Mouse (Mus musculus): Measurements from ENCODE around the gene Mycl. TPM values are rescaled to one million over a fixed set of nuclear protein-coding genes. Genes with fewer than 3 reads are reported as not detected.
"Not testable (repeated sequence)": the region's sequence is repeated elsewhere in the genome, so short reads cannot be mapped to it uniquely, and the experiment has no call there.

Mycl gene
- polyA plus RNA-seq, 1 experiment from 2014 or later: 1.4 TPM

GRCm38 (mm10) chr4:122981930-122982329 is 13.5 kb upstream of the Mycl start:
- 36% methylated on average over 3 of the region's 3 CpGs for WGBS
- Histone ChIP-seq H3K9ac (no peak overlapping the region), H3K27ac (replicated peaks) (no peak overlapping the region), H3K4me3 (no peak overlapping the region), H3K4me2 (no peak overlapping the region), H3K27me3 (replicated peaks) (peaks cover 48% of the 10 kb centered on the region), H3K36me3 (no peaks in the 10 kb centered on the region), H3K4me1 (peaks cover 18% of the 10 kb centered on the region), H3K9me3 (no peaks in the 10 kb centered on the region)
- no peak for ATAC-seq (ENCODE audit: extremely low read depth, insufficient number of reproducible peaks, low FRiP score, low TSS enrichment)

- no peaks in the 10 kb centered on the region for H3K36me3 ChIP-seq
- WGBS: 71% methylated on average over 3 of the region's 3 CpGs
- ATAC-seq (ENCODE audit: extremely low read depth, insufficient number of reproducible peaks, low FRiP score, low TSS enrichment): no peak
- H3K27ac ChIP-seq (replicated peaks): no peak overlapping the region
- peaks cover 48% of the 10 kb centered on the region for H3K27me3 ChIP-seq (replicated peaks)
- H3K4me3 ChIP-seq: no peak overlapping the region
- H3K4me2 ChIP-seq: no peak overlapping the region
- peaks cover 22% of the 10 kb centered on the region for H3K4me1 ChIP-seq
- no peaks in the 10 kb centered on the region for H3K9me3 ChIP-seq
- H3K9ac ChIP-seq: no peak overlapping the region
These were observed 12.9 kb upstream of the Mycl start for GRCm38 (mm10) chr4:122982537-122982936.

GRCm38 (mm10) chr4:122983486-122984261 is 11.8 kb upstream of the Mycl start:
- Histone ChIP-seq H3K9ac (0 out of 2 replicates have a peak overlapping the region, but pooled peaks have one; percentile 20), H3K27ac (replicated peaks) (no peak overlapping the region), H3K27me3 (replicated peaks) (peaks cover 43% of the 10 kb centered on the region), H3K4me3 (peak overlapping the region; percentile 26), H3K36me3 (no peaks in the 10 kb centered on the region), H3K4me1 (peaks cover 23% of the 10 kb centered on the region), H3K4me2 (peak overlapping the region; percentile 47), H3K9me3 (no peaks in the 10 kb centered on the region)
- WGBS: 24% methylated on average over 17 of the region's 17 CpGs
- ATAC-seq (ENCODE audit: extremely low read depth, insufficient number of reproducible peaks, low FRiP score, low TSS enrichment): no peak

DNA sequence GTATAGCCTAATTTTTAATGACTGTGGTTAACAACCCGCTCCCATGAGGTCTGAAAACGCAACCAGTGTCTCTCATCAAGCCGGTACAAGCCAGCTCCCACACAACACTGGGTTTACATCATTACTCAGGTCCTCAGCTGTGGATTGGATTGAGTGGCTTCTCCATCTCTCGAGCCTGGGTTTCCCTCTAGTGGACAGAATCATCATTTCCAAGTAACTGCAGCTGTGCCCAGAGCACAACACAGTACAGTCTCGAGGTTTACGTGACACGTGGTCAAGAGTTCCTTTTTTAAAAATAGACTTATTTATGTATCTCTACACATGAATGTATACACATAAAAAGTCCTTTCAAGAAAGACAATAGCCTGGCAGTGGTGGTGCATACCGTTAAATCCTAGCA is 10.3 kb upstream of the Mycl start:
- no peaks in the 10 kb centered on the region for H3K9me3 ChIP-seq
- H3K4me3 ChIP-seq: no peak overlapping the region
- ATAC-seq (ENCODE audit: extremely low read depth, insufficient number of reproducible peaks, low FRiP score, low TSS enrichment): no peak
- peaks cover 23% of the 10 kb centered on the region for H3K4me1 ChIP-seq
- H3K4me2 ChIP-seq: no peak overlapping the region
- WGBS: 36% methylated on average over 8 of the region's 8 CpGs
- no peak overlapping the region for H3K27ac ChIP-seq (replicated peaks)
- H3K36me3 ChIP-seq: no peaks in the 10 kb centered on the region
- no peak overlapping the region for H3K9ac ChIP-seq
- peaks cover 32% of the 10 kb centered on the region for H3K27me3 ChIP-seq (replicated peaks)

DNA sequence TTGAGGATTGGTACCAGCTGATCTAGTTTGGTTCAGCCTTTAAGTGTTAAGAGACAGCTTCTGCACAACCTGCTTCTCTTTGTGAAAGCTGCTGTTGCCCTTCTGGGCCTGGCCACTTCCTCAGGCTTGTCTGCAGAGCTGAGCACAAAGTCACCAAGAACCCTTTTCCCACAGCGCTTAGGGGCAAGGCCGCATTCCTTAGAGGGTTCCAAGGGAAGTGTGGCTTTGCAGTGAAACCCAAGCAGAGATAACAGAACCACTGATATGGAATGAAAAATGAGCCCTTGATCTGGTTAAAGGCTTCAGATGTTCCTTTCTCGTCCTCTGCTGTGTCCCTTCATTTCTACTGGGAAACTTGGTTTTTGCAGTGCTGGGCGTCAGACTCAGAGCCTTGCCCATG is 8.0 kb upstream of the Mycl start:
- ATAC-seq (ENCODE audit: extremely low read depth, insufficient number of reproducible peaks, low FRiP score, low TSS enrichment): no peak
- no peak overlapping the region for H3K9ac ChIP-seq
- H3K4me3 ChIP-seq: no peak overlapping the region
- peaks cover 3% of the 10 kb centered on the region; the same call in 1 of the 2 replicates for H3K9me3 ChIP-seq
- peaks cover 11% of the 10 kb centered on the region; the same call in 1 of the 2 replicates for H3K4me1 ChIP-seq
- H3K36me3 ChIP-seq: no peaks in the 10 kb centered on the region
- 25% methylated on average over 4 of the region's 4 CpGs for WGBS
- H3K27ac ChIP-seq (replicated peaks): no peak overlapping the region
- H3K27me3 ChIP-seq (replicated peaks): peaks cover 21% of the 10 kb centered on the region
- no peak overlapping the region for H3K4me2 ChIP-seq

DNA sequence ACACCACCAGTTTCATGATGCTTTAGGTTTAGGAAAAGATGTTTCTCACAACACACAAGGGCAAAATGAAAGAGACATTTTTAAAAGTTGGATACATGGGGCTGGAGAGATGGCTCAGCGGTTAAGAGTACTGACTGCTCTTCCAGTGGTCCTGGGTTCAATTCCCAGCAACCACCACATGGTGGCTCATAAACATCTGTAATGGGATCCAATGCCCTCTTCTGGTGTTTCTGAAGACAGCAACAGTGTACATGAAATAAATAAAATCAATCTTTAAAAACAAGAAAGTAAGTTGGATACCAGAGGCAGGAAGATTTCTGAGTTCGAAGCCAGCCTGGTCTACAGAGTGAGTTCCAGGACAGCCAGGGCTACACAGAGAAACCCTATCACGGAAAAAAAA is 7.4 kb upstream of the Mycl start:
- H3K4me3 ChIP-seq; ATAC-seq (ENCODE audit: extremely low read depth, insufficient number of reproducible peaks, low FRiP score, low TSS enrichment); H3K9ac ChIP-seq; H3K4me2 ChIP-seq; H3K27ac ChIP-seq (replicated peaks); H3K36me3 ChIP-seq; H3K9me3 ChIP-seq: not testable (repeated sequence)
- peaks cover 11% of the 10 kb centered on the region; the same call in 1 of the 2 replicates for H3K4me1 ChIP-seq
- WGBS: 53% methylated on average over 3 of the region's 3 CpGs
- H3K27me3 ChIP-seq (replicated peaks): peaks cover 19% of the 10 kb centered on the region

- Histone ChIP-seq H3K27ac (replicated peaks) (no peak overlapping the region), H3K27me3 (replicated peaks) (peaks cover 20% of the 10 kb centered on the region), H3K4me3 (no peak overlapping the region), H3K9ac (no peak overlapping the region), H3K4me2 (no peak overlapping the region), H3K9me3 (peaks cover 3% of the 10 kb centered on the region; the same call in 1 of the 2 replicates), H3K36me3 (no peaks in the 10 kb centered on the region), H3K4me1 (peaks cover 5% of the 10 kb centered on the region; the same call in 1 of the 2 replicates)
- no peak for ATAC-seq (ENCODE audit: extremely low read depth, insufficient number of reproducible peaks, low FRiP score, low TSS enrichment)
- WGBS: 73% methylated on average over 1 of the region's 1 CpGs
These were observed 4.3 kb upstream of the Mycl start for GRCm38 (mm10) chr4:122991177-122991576.

DNA sequence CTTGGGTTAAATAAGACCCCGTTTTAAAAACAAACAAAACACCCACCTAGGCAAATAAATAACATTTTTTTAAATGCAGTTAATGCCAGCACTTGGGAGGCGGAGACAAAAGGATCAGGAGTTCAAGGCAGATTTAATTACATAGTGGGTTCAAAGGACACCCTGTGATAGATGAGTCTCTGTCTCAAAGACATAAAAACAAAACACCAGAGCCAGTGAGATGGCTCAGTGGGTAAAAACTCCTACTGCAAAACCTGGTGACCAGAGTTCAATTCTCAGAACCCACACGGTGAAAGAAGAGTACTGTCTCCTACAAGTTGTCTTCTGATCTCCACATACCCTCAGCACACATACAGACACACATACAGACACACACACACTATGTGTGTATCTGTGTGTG is 3.2 kb upstream of the Mycl start:
- peaks cover 31% of the 10 kb centered on the region for H3K27me3 ChIP-seq (replicated peaks)
- H3K4me1 ChIP-seq: peaks cover 12% of the 10 kb centered on the region
- H3K27ac ChIP-seq (replicated peaks): no peak overlapping the region
- 63% methylated on average over 3 of the region's 3 CpGs for WGBS
- H3K4me2 ChIP-seq: no peak overlapping the region
- H3K9me3 ChIP-seq: peaks cover 3% of the 10 kb centered on the region; the same call in 1 of the 2 replicates
- no peak overlapping the region for H3K9ac ChIP-seq
- H3K36me3 ChIP-seq: no peaks in the 10 kb centered on the region
- ATAC-seq (ENCODE audit: extremely low read depth, insufficient number of reproducible peaks, low FRiP score, low TSS enrichment): no peak
- H3K4me3 ChIP-seq: no peak overlapping the region

DNA sequence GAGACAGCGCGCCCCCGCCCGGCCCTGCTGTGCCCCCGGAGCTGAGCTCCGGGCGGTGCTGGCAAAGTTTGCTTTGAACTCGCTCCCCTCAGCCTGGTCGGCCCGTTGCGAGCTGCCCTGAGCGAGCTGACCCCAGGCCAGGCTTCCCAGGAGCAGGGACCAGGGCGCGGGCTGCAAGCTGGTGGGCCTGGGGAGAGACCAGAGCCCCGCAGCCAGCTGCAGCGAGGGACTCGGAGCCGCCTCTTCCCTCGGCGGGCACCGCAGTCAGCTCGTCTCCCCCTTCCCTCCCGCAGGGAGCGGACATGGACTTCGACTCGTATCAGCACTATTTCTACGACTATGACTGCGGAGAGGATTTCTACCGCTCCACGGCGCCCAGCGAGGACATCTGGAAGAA is 767 bp downstream of the Mycl start:
- no peak for ATAC-seq (ENCODE audit: extremely low read depth, insufficient number of reproducible peaks, low FRiP score, low TSS enrichment)
- no peaks in the 10 kb centered on the region for H3K36me3 ChIP-seq
- H3K27ac ChIP-seq (replicated peaks): no peak overlapping the region
- H3K9ac ChIP-seq: peak overlapping the region; percentile 83
- peak overlapping the region; percentile 80 for H3K4me3 ChIP-seq
- H3K4me2 ChIP-seq: peak overlapping the region; percentile 100
- H3K9me3 ChIP-seq: no peaks in the 10 kb centered on the region
- peaks cover 70% of the 10 kb centered on the region for H3K27me3 ChIP-seq (replicated peaks)
- under 1% methylated on average over 31 of the region's 32 CpGs for WGBS
- H3K4me1 ChIP-seq: peaks cover 9% of the 10 kb centered on the region

GRCm38 (mm10) chr4:122996618-122997381 is 1.3 kb downstream of the Mycl start:
- Histone ChIP-seq H3K4me3 (peak overlapping the region; percentile 80), H3K4me2 (peak overlapping the region; percentile 100), H3K36me3 (no peaks in the 10 kb centered on the region), H3K4me1 (peaks cover 9% of the 10 kb centered on the region), H3K9ac (peak overlapping the region; percentile 83), H3K9me3 (no peaks in the 10 kb centered on the region), H3K27ac (replicated peaks) (no peak overlapping the region), H3K27me3 (replicated peaks) (peaks cover 76% of the 10 kb centered on the region)
- no peak for ATAC-seq (ENCODE audit: extremely low read depth, insufficient number of reproducible peaks, low FRiP score, low TSS enrichment)
- under 1% methylated on average over 47 of the region's 47 CpGs for WGBS

DNA sequence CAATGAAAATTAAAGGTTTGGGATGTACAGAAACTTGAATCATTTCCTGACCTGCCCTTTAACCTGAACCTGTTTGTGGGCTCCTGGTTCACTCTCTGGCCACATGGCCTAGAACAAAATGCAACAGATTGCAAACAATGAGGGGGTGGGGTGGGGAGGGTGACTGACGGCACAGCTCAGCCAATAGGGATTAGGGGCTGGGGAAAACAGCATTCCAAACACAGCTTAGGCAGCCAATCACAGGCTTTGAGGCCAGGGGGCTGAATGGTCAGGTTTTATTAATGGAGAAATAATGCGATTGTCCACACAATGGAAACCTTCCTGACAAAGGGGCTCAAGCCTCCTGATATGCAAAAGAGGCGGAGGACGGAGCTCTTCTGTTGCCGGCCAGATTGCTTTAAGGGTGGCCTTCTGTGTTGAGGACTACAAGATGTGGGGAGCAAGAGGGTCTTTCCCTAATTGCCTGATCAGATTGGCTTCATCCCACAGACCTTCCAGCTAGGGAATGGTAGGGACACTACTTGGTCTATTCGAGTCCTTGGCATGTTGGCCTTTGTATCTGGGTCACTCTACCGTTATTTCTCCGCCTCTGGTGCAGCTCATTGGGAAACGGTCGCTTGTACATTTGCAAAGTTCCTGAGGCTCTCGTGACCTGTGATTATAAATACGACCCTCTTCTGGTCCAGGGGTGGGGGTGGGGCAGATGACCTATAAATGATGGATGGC is 3.2 kb downstream of the Mycl start:
- no peak for ATAC-seq (ENCODE audit: extremely low read depth, insufficient number of reproducible peaks, low FRiP score, low TSS enrichment)
- H3K36me3 ChIP-seq: no peaks in the 10 kb centered on the region
- H3K4me2 ChIP-seq: peak overlapping the region; percentile 1; the same call in 1 of the 2 replicates
- no peaks in the 10 kb centered on the region for H3K9me3 ChIP-seq
- no peak overlapping the region for H3K4me3 ChIP-seq
- 25% methylated on average over 12 of the region's 12 CpGs for WGBS
- H3K27ac ChIP-seq (replicated peaks): no peak overlapping the region
- peaks cover 81% of the 10 kb centered on the region for H3K27me3 ChIP-seq (replicated peaks)
- no peak overlapping the region for H3K9ac ChIP-seq
- H3K4me1 ChIP-seq: peaks cover 9% of the 10 kb centered on the region
